Mouse (Mus musculus) frontal cortex, postnatal 36 days (tissue): ENCODE data around the gene Nt5m.
A peak's percentile ranks its signal among the peaks of the same experiment; 100 is the strongest.
"Not testable (repeated sequence)": the region's sequence is repeated elsewhere in the genome, so short reads cannot be mapped to it uniquely, and the experiment has no call there.

Source experiments
- DNase-seq, 2 experiments: peaks; one replicate each; pipeline ENCODE4 v3.0.0; 2022; ENCODE audit warnings: low spot score in 2 of 2

Gene Nt5m

GRCm38 (mm10) chr11:59839008-59839458, at the start of gene Nt5m:
Nt5m (plus strand) TSS chr11:59839447.
- peak; percentile 92 to 94 for DNase-seq

- DNase-seq, result no peak
These were observed 45.9 kb upstream of the Nt5m start for GRCm38 (mm10) chr11:59793390-59793789.

- no peak for DNase-seq
These were observed 38.8 kb upstream of the Nt5m start for GRCm38 (mm10) chr11:59800412-59800811.

- DNase-seq, result no peak
These were observed 37.4 kb upstream of the Nt5m start for GRCm38 (mm10) chr11:59801881-59802280.

- no peak for DNase-seq
These were observed 35.7 kb upstream of the Nt5m start for GRCm38 (mm10) chr11:59803516-59803915.

GRCm38 (mm10) chr11:59804409-59805110, 34.7 kb upstream of the Nt5m start:
- no peak for DNase-seq

GRCm38 (mm10) chr11:59805256-59805655, 34.0 kb upstream of the Nt5m start:
- DNase-seq, result no peak

- DNase-seq, result no peak
These were observed 33.6 kb upstream of the Nt5m start for GRCm38 (mm10) chr11:59805656-59806055.

GRCm38 (mm10) chr11:59808170-59808960, 30.9 kb upstream of the Nt5m start:
- no peak for DNase-seq

- no peak for DNase-seq
These were observed 30.1 kb upstream of the Nt5m start for GRCm38 (mm10) chr11:59809071-59809669.

- DNase-seq, result peak; percentile 87 to 88
These were observed 29.4 kb upstream of the Nt5m start, which contains the start of gene Flcn for GRCm38 (mm10) chr11:59809670-59810474. Flcn (minus strand) TSS chr11:59810016.

GRCm38 (mm10) chr11:59810480-59811158, 28.6 kb upstream of the Nt5m start:
- DNase-seq, result no peak

- no peak for DNase-seq
These were observed 28.0 kb upstream of the Nt5m start for GRCm38 (mm10) chr11:59811211-59811610.

- no peak for DNase-seq
These were observed 26.0 kb upstream of the Nt5m start for GRCm38 (mm10) chr11:59813276-59813675.

GRCm38 (mm10) chr11:59814311-59814710, 24.9 kb upstream of the Nt5m start:
- no peak for DNase-seq

GRCm38 (mm10) chr11:59814936-59815335, 24.3 kb upstream of the Nt5m start:
- no peak for DNase-seq

- DNase-seq, result no peak
These were observed 23.7 kb upstream of the Nt5m start for GRCm38 (mm10) chr11:59815482-59816065.

- DNase-seq, result no peak
These were observed 21.3 kb upstream of the Nt5m start for GRCm38 (mm10) chr11:59817916-59818315.

GRCm38 (mm10) chr11:59821625-59822024, 17.6 kb upstream of the Nt5m start:
- DNase-seq, result no peak

GRCm38 (mm10) chr11:59837789-59838188, 1.5 kb upstream of the Nt5m start:
- not testable (repeated sequence) for DNase-seq

- DNase-seq, result no peak
These were observed 821 bp upstream of the Nt5m start for GRCm38 (mm10) chr11:59838426-59838825.
